Mouse (Mus musculus) hindbrain, postnatal 0 days (tissue): Measurements from ENCODE around the gene Hist3h2a. TPM values are rescaled to one million over a fixed set of nuclear protein-coding genes. Genes with fewer than 3 reads are reported as not detected.

Source experiments
- ATAC-seq: fragments of 200-750 bp; cut with Nextera tagmentation; 2 replicates; pipeline ENCODE4 v1.8.0; 2017; ENCODE audit warnings: mild to moderate bottlenecking, moderate TSS enrichment, moderate library complexity
- DNase-seq: peaks from one replicate; pipeline ENCODE4 v3.0.0-alpha.2; 2015; ENCODE audit warnings: low spot score
- H3K27ac ChIP-seq: fragments of 300-500 bp; sonication (generic); 2 replicates; pipeline ENCODE4 v1.5.1; 2014; ENCODE audit warnings: mild to moderate bottlenecking
- H3K27me3 ChIP-seq: fragments of 300-500 bp; sonication (generic); 2 replicates; pipeline ENCODE4 v1.6.1; 2014; ENCODE audit warnings: low read length, mixed read lengths; ENCODE audit not compliant: insufficient read depth
- H3K36me3 ChIP-seq: fragments of 300-500 bp; sonication (generic); 2 replicates; pipeline ENCODE4 v1.6.1; 2014; ENCODE audit warnings: low read length, mixed read lengths; ENCODE audit not compliant: insufficient read depth
- H3K4me1 ChIP-seq: fragments of 300-500 bp; sonication (generic); 2 replicates; pipeline ENCODE4 v1.6.1; 2014; ENCODE audit warnings: antibody characterized with exemption, low read length, mixed read lengths; ENCODE audit not compliant: insufficient read depth
- H3K4me2 ChIP-seq: fragments of 300-500 bp; sonication (generic); 2 replicates; pipeline ENCODE4 v1.6.1; 2014; ENCODE audit warnings: low read depth, mild to moderate bottlenecking, low read length, moderate library complexity, mixed read lengths
- H3K4me3 ChIP-seq: fragments of 300-500 bp; sonication (generic); 2 replicates; pipeline ENCODE4 v1.5.1; 2014; ENCODE audit warnings: low read length
- H3K9ac ChIP-seq: fragments of 300-500 bp; sonication (generic); replicated peaks from 2 replicates; pipeline ENCODE4 v1.6.1; 2014; ENCODE audit warnings: mild to moderate bottlenecking, low read length, moderate library complexity, mixed read lengths
- H3K9me3 ChIP-seq: fragments of 300-500 bp; sonication (generic); 2 replicates; pipeline ENCODE4 v1.6.1; 2016; ENCODE audit warnings: low read length, mixed read lengths
- CTCF ChIP-seq: IDR thresholded peaks from 2 replicates; pipeline ENCODE4 v1.5.1; 2016; ENCODE audit warnings: antibody characterized with exemption, control low read depth, low read depth
- WGBS: fragments of 180-500 bp; shearing (Covaris S2); extraction: QIAGEN DNeasy Blood & Tissue Kit; methylation state at CpG from one replicate; pipeline ENCODE4 v1.1.7; 2014; 5-methylcytosine and 5-hydroxymethylcytosine counted together
- polyA plus RNA-seq: library from polyadenylated mRNA; unstranded; fragments of >200 nt; fragmentation: Nextera tagmentation; extraction: Ambion mirVana; gene quantifications from 2 replicates; pipeline ENCODE4 v1.2.1, GENCODE M21; 2015
- total RNA-seq: library from RNA; depleted of rRNA; stranded (reverse); fragments of >200 nt; gene quantifications from 2 replicates; pipeline ENCODE4 v1.2.3, GENCODE M21; 2014

Gene Hist3h2a
- total and polyA plus RNA-seq, 2 experiments from 2014 or later = 49.6 to 236 TPM

GRCm38 (mm10) chr11:58989166-58989565, 34.7 kb downstream of the Hist3h2a start:
- Histone ChIP-seq H3K36me3 (peaks cover 39% of the 10 kb centered on the region), H3K9me3 (no peaks in the 10 kb centered on the region)
- WGBS = 98% methylated on average over 4 of the region's 4 CpGs

GRCm38 (mm10) chr11:58990141-58990540, 35.7 kb downstream of the Hist3h2a start:
- Histone ChIP-seq H3K36me3 (peaks cover 30% of the 10 kb centered on the region), H3K4me1 (no peaks in the 10 kb centered on the region), H3K9me3 (no peaks in the 10 kb centered on the region), H3K9ac (no peak overlapping the region), H3K27ac (no peak overlapping the region), H3K27me3 (no peaks in the 10 kb centered on the region), H3K4me2 (no peak overlapping the region), H3K4me3 (no peak overlapping the region)
- ATAC-seq (no peak), DNase-seq (no peak)
- TF ChIP-seq CTCF = no peak
- WGBS = 87% methylated on average over 17 of the region's 17 CpGs

More at GRCm38 (mm10) chr11:58989166-58989565, 34.7 kb downstream of the Hist3h2a start:
- Histone ChIP-seq H3K4me3 (no peak overlapping the region), H3K27ac (no peak overlapping the region), H3K4me2 (no peak overlapping the region), H3K27me3 (no peaks in the 10 kb centered on the region), H3K4me1 (no peaks in the 10 kb centered on the region), H3K9ac (no peak overlapping the region)
- TF ChIP-seq CTCF = no peak
- DNase-seq (no peak), ATAC-seq (no peak)

GRCm38 (mm10) chr11:58990794-58991193, 36.3 kb downstream of the Hist3h2a start:
- H3K4me1 ChIP-seq = no peaks in the 10 kb centered on the region
- ATAC-seq (no peak), DNase-seq (no peak)
- H3K4me2 ChIP-seq = no peak overlapping the region
- no peak overlapping the region for H3K4me3 ChIP-seq
- WGBS = 82% methylated on average over 9 of the region's 9 CpGs
- no peaks in the 10 kb centered on the region for H3K27me3 ChIP-seq
- H3K9me3 ChIP-seq = no peaks in the 10 kb centered on the region
- no peak overlapping the region for H3K9ac ChIP-seq
- H3K27ac ChIP-seq = no peak overlapping the region
- H3K36me3 ChIP-seq = peaks cover 23% of the 10 kb centered on the region
- no peak for TF ChIP-seq CTCF

GRCm38 (mm10) chr11:58991911-58992310, 37.4 kb downstream of the Hist3h2a start:
- no peaks in the 10 kb centered on the region for H3K9me3 ChIP-seq
- no peaks in the 10 kb centered on the region for H3K4me1 ChIP-seq
- ATAC-seq = no peak
- H3K27me3 ChIP-seq = no peaks in the 10 kb centered on the region
- peaks cover 16% of the 10 kb centered on the region for H3K36me3 ChIP-seq
- no peak for TF ChIP-seq CTCF
- H3K27ac ChIP-seq = no peak overlapping the region
- no peak overlapping the region for H3K4me2 ChIP-seq
- no peak overlapping the region for H3K9ac ChIP-seq
- WGBS = 78% methylated on average over 3 of the region's 3 CpGs
- no peak for DNase-seq
- no peak overlapping the region for H3K4me3 ChIP-seq

DNA sequence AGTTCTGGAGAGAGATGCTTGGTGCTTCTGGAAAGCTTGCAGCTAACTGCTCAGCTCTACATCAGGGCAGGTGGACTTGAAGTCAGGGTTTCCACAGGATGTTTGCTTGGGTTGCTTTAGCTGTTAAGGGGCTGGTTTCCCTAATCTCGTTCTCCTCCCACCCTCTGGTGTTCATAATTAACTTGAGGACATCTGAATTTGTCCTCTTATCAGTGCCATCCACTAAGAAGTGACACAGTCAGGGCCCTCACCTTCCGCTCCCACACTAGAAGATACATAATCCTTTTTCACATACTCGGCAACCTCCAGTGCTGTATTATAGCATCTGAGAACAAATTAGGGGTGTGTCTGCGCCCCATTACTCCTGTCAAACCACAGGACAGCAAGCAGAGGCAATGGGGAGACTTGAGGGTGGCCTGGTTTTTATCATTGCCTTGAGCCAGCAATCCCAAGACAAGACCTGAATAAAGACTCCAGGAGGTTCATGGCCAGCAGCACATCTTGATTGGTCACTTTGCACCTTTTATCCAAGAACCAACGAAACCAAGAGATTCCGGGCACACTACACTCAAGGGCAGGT, 38.7 kb downstream of the Hist3h2a start:
- Histone ChIP-seq H3K4me3 (no peak overlapping the region), H3K4me2 (no peak overlapping the region), H3K36me3 (peaks cover 11% of the 10 kb centered on the region; the same call in 1 of the 2 replicates), H3K9ac (no peak overlapping the region), H3K27ac (no peak overlapping the region), H3K27me3 (no peaks in the 10 kb centered on the region), H3K9me3 (no peaks in the 10 kb centered on the region), H3K4me1 (no peaks in the 10 kb centered on the region)
- TF ChIP-seq CTCF = no peak
- DNase-seq (no peak), ATAC-seq (no peak)
- 87% methylated on average over 6 of the region's 6 CpGs for WGBS

GRCm38 (mm10) chr11:58994337-58994826, 39.9 kb downstream of the Hist3h2a start:
- 2% methylated on average over 33 of the region's 35 CpGs for WGBS
- no peak overlapping the region for H3K27ac ChIP-seq
- H3K36me3 ChIP-seq = peaks cover 8% of the 10 kb centered on the region; the same call in 1 of the 2 replicates
- peak overlapping the region; percentile 34 for H3K9ac ChIP-seq
- peak; percentile 55 for TF ChIP-seq CTCF
- ATAC-seq (peak; percentile 77), DNase-seq (peak; percentile 69)
- H3K27me3 ChIP-seq = no peaks in the 10 kb centered on the region
- H3K4me3 ChIP-seq = peak overlapping the region; percentile 35
- H3K4me1 ChIP-seq = no peaks in the 10 kb centered on the region
- H3K4me2 ChIP-seq = peak overlapping the region; percentile 57
- no peaks in the 10 kb centered on the region for H3K9me3 ChIP-seq
